Mouse (Mus musculus) lung, postnatal 0 days (tissue): ENCODE results near the gene Usp15. TPM values are rescaled to one million over a fixed set of nuclear protein-coding genes. Genes with fewer than 3 reads are reported as not detected.

Source experiments
- ATAC-seq: fragments of 200-750 bp; cut with Nextera tagmentation; 2 replicates; pipeline ENCODE4 v1.8.0; 2017; ENCODE audit warnings: moderate library complexity
- DNase-seq: peaks from one replicate; pipeline ENCODE4 v3.0.0-alpha.2; 2016; ENCODE audit warnings: low spot score
- H3K27ac ChIP-seq: fragments of 300-500 bp; sonication (generic); 2 replicates; pipeline ENCODE4 v1.5.1; 2014; ENCODE audit warnings: antibody characterized with exemption, mild to moderate bottlenecking, low read length, mixed read lengths
- H3K27me3 ChIP-seq: fragments of 300-500 bp; sonication (generic); replicated peaks from 2 replicates; pipeline ENCODE4 v1.6.1; 2014; ENCODE audit warnings: low read length, mixed read lengths; ENCODE audit not compliant: insufficient read depth
- H3K36me3 ChIP-seq: fragments of 300-500 bp; sonication (generic); 2 replicates; pipeline ENCODE4 v1.6.1; 2014; ENCODE audit warnings: low read length, mixed read lengths; ENCODE audit not compliant: insufficient read depth
- H3K4me1 ChIP-seq: fragments of 300-500 bp; sonication (generic); 2 replicates; pipeline ENCODE4 v1.6.1; 2014; ENCODE audit warnings: antibody characterized with exemption, low read depth, low read length, mixed read lengths; ENCODE audit not compliant: insufficient read depth
- H3K4me2 ChIP-seq: fragments of 300-500 bp; sonication (generic); replicated peaks from 2 replicates; pipeline ENCODE4 v1.6.1; 2014; ENCODE audit warnings: low read depth, mild to moderate bottlenecking, low read length, moderate library complexity, mixed read lengths
- H3K4me3 ChIP-seq: fragments of 300-500 bp; sonication (generic); 2 replicates; pipeline ENCODE4 v1.5.1; 2014; ENCODE audit warnings: low read depth, low read length
- H3K9ac ChIP-seq: fragments of 300-500 bp; sonication (generic); replicated peaks from 2 replicates; pipeline ENCODE4 v1.6.1; 2014; ENCODE audit warnings: low read depth, mild to moderate bottlenecking
- H3K9me3 ChIP-seq: fragments of 300-500 bp; sonication (generic); 2 replicates; pipeline ENCODE4 v1.6.1; 2016; ENCODE audit warnings: low read length, mixed read lengths
- CTCF ChIP-seq: IDR thresholded peaks from 2 replicates; pipeline ENCODE4 v1.5.1; 2016; ENCODE audit warnings: antibody characterized with exemption, mild to moderate bottlenecking
- EP300 ChIP-seq: IDR thresholded peaks from 2 replicates; pipeline ENCODE4 v1.6.1; 2016; ENCODE audit warnings: antibody characterized with exemption, mild to moderate bottlenecking, control low read depth
- WGBS: fragments of 180-500 bp; shearing (Covaris S2); extraction: QIAGEN DNeasy Blood & Tissue Kit; methylation state at CpG from one replicate; pipeline ENCODE4 v1.1.7; 2014; 5-methylcytosine and 5-hydroxymethylcytosine counted together
- polyA plus RNA-seq: library from polyadenylated mRNA; unstranded; fragments of >200 nt; fragmentation: Nextera tagmentation; extraction: Ambion mirVana; gene quantifications from 2 replicates; pipeline ENCODE4 v1.2.1, GENCODE M21; 2015

Gene Usp15
- polyA plus RNA-seq, 1 experiment from 2014 or later: 48.2 TPM

- no peak overlapping the region for H3K9ac ChIP-seq
- TF ChIP-seq CTCF (no peak), EP300 (no peak)
- H3K4me3 ChIP-seq: no peak overlapping the region
- no peaks in the 10 kb centered on the region for H3K9me3 ChIP-seq
- WGBS: 59% methylated on average over 2 of the region's 2 CpGs
- ATAC-seq: no peak
- no peak for DNase-seq
- no peaks in the 10 kb centered on the region for H3K4me1 ChIP-seq
- H3K27ac ChIP-seq: no peak overlapping the region
- H3K27me3 ChIP-seq: no peaks in the 10 kb centered on the region
- H3K36me3 ChIP-seq: no peaks in the 10 kb centered on the region
- no peak overlapping the region for H3K4me2 ChIP-seq
Measured at GRCm38 (mm10) chr10:123086847-123087246, 109.9 kb downstream of the Usp15 start.

- no peak overlapping the region for H3K9ac ChIP-seq
- TF ChIP-seq EP300 (no peak), CTCF (no peak)
- no peak overlapping the region for H3K4me2 ChIP-seq
- DNase-seq (no peak), ATAC-seq (no peak)
- H3K4me3 ChIP-seq: no peak overlapping the region
- no peaks in the 10 kb centered on the region for H3K9me3 ChIP-seq
- WGBS: 44% methylated on average over 10 of the region's 10 CpGs
- H3K36me3 ChIP-seq: no peaks in the 10 kb centered on the region
- no peaks in the 10 kb centered on the region for H3K4me1 ChIP-seq
- no peaks in the 10 kb centered on the region for H3K27me3 ChIP-seq
- H3K27ac ChIP-seq: no peak overlapping the region
Measured at GRCm38 (mm10) chr10:123084900-123085641, 111.7 kb downstream of the Usp15 start.

GRCm38 (mm10) chr10:123084307-123084706 lies 112.5 kb downstream of the Usp15 start:
- Histone ChIP-seq H3K27me3 (no peaks in the 10 kb centered on the region), H3K36me3 (no peaks in the 10 kb centered on the region), H3K9me3 (no peaks in the 10 kb centered on the region), H3K4me1 (no peaks in the 10 kb centered on the region), H3K9ac (no peak overlapping the region), H3K4me3 (no peak overlapping the region), H3K27ac (no peak overlapping the region), H3K4me2 (no peak overlapping the region)
- no peak for TF ChIP-seq EP300
- DNase-seq: no peak
- no peak for ATAC-seq
- 54% methylated on average over 9 of the region's 9 CpGs for WGBS

- Histone ChIP-seq H3K36me3 (no peaks in the 10 kb centered on the region), H3K9ac (peak within 1 kb of the TSS; percentile 95), H3K4me2 (peak within 1 kb of the TSS; percentile 67), H3K27ac (peak within 1 kb of the TSS; percentile 92), H3K9me3 (no peaks in the 10 kb centered on the region), H3K4me3 (peak within 1 kb of the TSS; percentile 96), H3K4me1 (peaks cover 11% of the 10 kb centered on the region; the same call in 1 of the 2 replicates), H3K27me3 (no peaks in the 10 kb centered on the region)
- peak; percentile 99 for ATAC-seq
- peak; percentile 98 for DNase-seq
- WGBS: 4% methylated on average over 54 of the region's 58 CpGs
- no peak for TF ChIP-seq CTCF
- 0 out of 2 replicates have a peak, but pooled peaks have one; percentile 25 for TF ChIP-seq EP300
Measured at GRCm38 (mm10) chr10:123076245-123077023, 120.4 kb downstream of the Usp15 start, which contains the start of gene Mon2. TSS of gene Mon2 (minus strand) at chr10:123076505.

- Histone ChIP-seq H3K36me3 (no peaks in the 10 kb centered on the region), H3K27me3 (no peaks in the 10 kb centered on the region), H3K4me3 (peak overlapping the region; percentile 96), H3K4me2 (peak overlapping the region; percentile 67), H3K27ac (peak overlapping the region; percentile 92), H3K9ac (peak overlapping the region; percentile 95), H3K4me1 (peaks cover 11% of the 10 kb centered on the region; the same call in 1 of the 2 replicates), H3K9me3 (no peaks in the 10 kb centered on the region)
- TF ChIP-seq CTCF: no peak
- TF ChIP-seq EP300: no peak
- DNase-seq: peak; percentile 44
- ATAC-seq: peak; percentile 77
- under 1% methylated on average over 45 of the region's 48 CpGs for WGBS
Measured at GRCm38 (mm10) chr10:123075751-123076242, 121.0 kb downstream of the Usp15 start.

- Histone ChIP-seq H3K9ac (no peak overlapping the region), H3K27me3 (no peaks in the 10 kb centered on the region), H3K4me2 (no peak overlapping the region), H3K27ac (0 out of 2 replicates have a peak overlapping the region, but pooled peaks have one; percentile 6), H3K4me3 (no peak overlapping the region), H3K36me3 (no peaks in the 10 kb centered on the region), H3K9me3 (no peaks in the 10 kb centered on the region), H3K4me1 (peaks cover 11% of the 10 kb centered on the region; the same call in 1 of the 2 replicates)
- ATAC-seq: peak; percentile 16
- no peak for TF ChIP-seq EP300
- TF ChIP-seq CTCF: no peak
- peak; percentile 55 for DNase-seq
- WGBS: 61% methylated on average over 2 of the region's 2 CpGs
Measured at GRCm38 (mm10) chr10:123071997-123072396, 124.8 kb downstream of the Usp15 start.
